Mouse (Mus musculus): Measurements from ENCODE around the gene Lgsn.

GRCm38 (mm10) chr1:31178264-31178663 is 2.1 kb downstream of the Lgsn start:
- TF ChIP-seq POLR2A (IDR thresholded peaks at IDR 0.05; ENCODE audit: low read depth, low read length) (no peak), CTCF (IDR thresholded peaks at IDR 0.05; ENCODE audit: extremely low read depth, insufficient read depth, insufficient read length, insufficient replicate concordance) (no peak)

Measured in spleen, adult 2 months (tissue).